Mouse (Mus musculus) stomach, embryonic 15.5 days (tissue): ENCODE measurements at regions not wholly inside any gene's neighbourhood (a gene's known extent, or its start where the extent isn't known, plus 50 kb on each side); places are given as distances from the start of the nearest gene placed in this dataset.

Experiments used
- ATAC-seq: fragments of 200-750 bp; cut with Nextera tagmentation; 2 replicates; pipeline ENCODE4 v1.8.0; 2017; ENCODE audit warnings: low read depth, moderate number of reproducible peaks, moderate TSS enrichment; ENCODE audit not compliant: insufficient read depth, low FRiP score
- H3K27ac ChIP-seq: fragments of 300-500 bp; sonication (generic); 2 replicates; pipeline ENCODE4 v1.5.1; 2015; ENCODE audit warnings: mild to moderate bottlenecking, inconsistent platforms
- H3K27me3 ChIP-seq: fragments of 300-500 bp; sonication (generic); replicated peaks from 2 replicates; pipeline ENCODE4 v1.6.1; 2015; ENCODE audit warnings: inconsistent platforms
- H3K36me3 ChIP-seq: fragments of 300-500 bp; sonication (generic); 2 replicates; pipeline ENCODE4 v1.6.1; 2015; ENCODE audit warnings: inconsistent platforms
- H3K4me1 ChIP-seq: fragments of 300-500 bp; sonication (generic); 2 replicates; pipeline ENCODE4 v1.6.1; 2015; ENCODE audit warnings: inconsistent platforms
- H3K4me2 ChIP-seq: fragments of 300-500 bp; sonication (generic); 2 replicates; pipeline ENCODE4 v1.6.1; 2015; ENCODE audit warnings: mild to moderate bottlenecking, inconsistent platforms
- H3K4me3 ChIP-seq: fragments of 300-500 bp; sonication (generic); replicated peaks from 2 replicates; pipeline ENCODE4 v1.5.1; 2015; ENCODE audit warnings: inconsistent platforms
- H3K9ac ChIP-seq: fragments of 300-500 bp; sonication (generic); 2 replicates; pipeline ENCODE4 v1.6.1; 2015; ENCODE audit warnings: inconsistent platforms
- H3K9me3 ChIP-seq: fragments of 300-500 bp; sonication (generic); 2 replicates; pipeline ENCODE4 v1.6.1; 2016; ENCODE audit warnings: inconsistent platforms
- WGBS: fragments of 180-500 bp; shearing (Covaris S2); methylation state at CpG from one replicate; pipeline ENCODE4 v1.1.7; 2015; 5-methylcytosine and 5-hydroxymethylcytosine counted together

DNA sequence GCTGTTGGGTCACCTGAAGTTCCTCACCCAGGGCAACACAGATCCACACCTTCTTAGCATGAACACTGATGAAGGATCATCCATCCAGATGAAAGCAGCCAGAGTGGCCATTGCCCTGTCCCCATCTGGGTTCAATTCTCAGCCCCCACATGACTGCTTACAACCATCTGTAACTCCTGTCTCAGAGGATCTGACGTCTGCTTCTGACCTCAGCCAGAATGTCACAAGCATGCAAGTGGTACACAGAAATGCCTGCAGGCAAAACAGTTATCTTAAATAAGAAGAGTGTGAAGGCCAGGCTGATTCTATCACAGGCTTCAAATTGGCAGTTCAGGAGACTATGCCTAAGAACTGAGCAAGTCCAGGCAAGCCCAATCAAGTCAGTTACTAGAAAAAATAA lies 76.2 kb upstream of the Dlg1 start:
- no peak overlapping the region for H3K4me2 ChIP-seq
- H3K4me1 ChIP-seq: peaks cover 7% of the 10 kb centered on the region
- no peak overlapping the region for H3K9ac ChIP-seq
- no peak for ATAC-seq
- H3K4me3 ChIP-seq: no peak overlapping the region
- no peaks in the 10 kb centered on the region for H3K9me3 ChIP-seq
- 48% methylated on average over 1 of the region's 1 CpGs for WGBS
- H3K27ac ChIP-seq: no peak overlapping the region
- H3K27me3 ChIP-seq: no peaks in the 10 kb centered on the region
- H3K36me3 ChIP-seq: no peaks in the 10 kb centered on the region

DNA sequence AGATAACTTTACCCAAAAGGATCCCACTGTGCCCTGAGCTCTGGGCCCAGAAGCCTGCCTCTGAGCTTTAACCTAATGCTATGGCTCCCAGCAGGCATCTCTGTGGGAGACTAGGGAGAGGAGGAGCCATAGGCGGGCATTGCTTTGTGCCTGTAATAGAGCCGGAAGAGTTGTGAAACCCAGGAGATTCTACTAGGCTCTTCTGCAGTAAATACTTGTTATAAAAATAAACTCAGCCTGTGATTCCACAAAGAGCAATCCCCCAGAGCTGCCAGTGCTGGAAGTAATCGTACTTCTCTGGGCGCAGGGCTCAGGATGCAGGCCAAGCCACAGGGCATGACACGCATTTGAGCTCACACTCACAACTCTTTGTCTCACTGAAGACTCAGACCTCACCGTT lies 73.7 kb upstream of the Dlg1 start:
- WGBS: 54% methylated on average over 6 of the region's 6 CpGs

DNA sequence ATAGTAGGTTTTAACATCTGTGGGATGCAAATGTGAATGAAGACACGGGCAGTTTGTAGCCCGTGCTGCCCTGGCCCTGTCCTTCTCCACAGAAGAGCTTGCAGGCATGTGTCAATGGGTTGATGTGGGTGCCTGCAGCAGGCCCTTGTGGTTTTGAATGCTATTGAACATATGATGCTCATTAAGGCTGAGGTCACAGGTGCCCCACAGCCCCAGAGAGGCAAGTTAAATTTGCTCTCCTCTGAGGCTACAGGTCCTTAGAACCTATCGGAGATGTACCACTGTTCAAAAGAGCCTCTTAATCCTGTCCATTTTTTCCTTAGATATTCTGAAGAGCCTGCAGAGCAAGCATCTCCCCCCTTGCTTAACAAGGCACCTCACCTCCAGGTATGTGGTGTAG lies 71.7 kb upstream of the Dlg1 start:
- Histone ChIP-seq H3K4me2 (peak overlapping the region; percentile 38), H3K9me3 (no peaks in the 10 kb centered on the region), H3K27ac (peak overlapping the region; percentile 84), H3K27me3 (no peaks in the 10 kb centered on the region), H3K4me3 (no peak overlapping the region), H3K9ac (no peak overlapping the region), H3K4me1 (peaks cover 25% of the 10 kb centered on the region), H3K36me3 (no peaks in the 10 kb centered on the region)
- no peak for ATAC-seq
- 74% methylated on average over 3 of the region's 3 CpGs for WGBS

More for the DNA sequence above, 73.7 kb upstream of the Dlg1 start:
- no peak for ATAC-seq
- H3K4me1 ChIP-seq: peaks cover 25% of the 10 kb centered on the region
- H3K27me3 ChIP-seq: no peaks in the 10 kb centered on the region
- H3K4me3 ChIP-seq: no peak overlapping the region
- H3K36me3 ChIP-seq: no peaks in the 10 kb centered on the region
- no peak overlapping the region for H3K4me2 ChIP-seq
- no peak overlapping the region for H3K27ac ChIP-seq
- no peak overlapping the region for H3K9ac ChIP-seq
- no peaks in the 10 kb centered on the region for H3K9me3 ChIP-seq

DNA sequence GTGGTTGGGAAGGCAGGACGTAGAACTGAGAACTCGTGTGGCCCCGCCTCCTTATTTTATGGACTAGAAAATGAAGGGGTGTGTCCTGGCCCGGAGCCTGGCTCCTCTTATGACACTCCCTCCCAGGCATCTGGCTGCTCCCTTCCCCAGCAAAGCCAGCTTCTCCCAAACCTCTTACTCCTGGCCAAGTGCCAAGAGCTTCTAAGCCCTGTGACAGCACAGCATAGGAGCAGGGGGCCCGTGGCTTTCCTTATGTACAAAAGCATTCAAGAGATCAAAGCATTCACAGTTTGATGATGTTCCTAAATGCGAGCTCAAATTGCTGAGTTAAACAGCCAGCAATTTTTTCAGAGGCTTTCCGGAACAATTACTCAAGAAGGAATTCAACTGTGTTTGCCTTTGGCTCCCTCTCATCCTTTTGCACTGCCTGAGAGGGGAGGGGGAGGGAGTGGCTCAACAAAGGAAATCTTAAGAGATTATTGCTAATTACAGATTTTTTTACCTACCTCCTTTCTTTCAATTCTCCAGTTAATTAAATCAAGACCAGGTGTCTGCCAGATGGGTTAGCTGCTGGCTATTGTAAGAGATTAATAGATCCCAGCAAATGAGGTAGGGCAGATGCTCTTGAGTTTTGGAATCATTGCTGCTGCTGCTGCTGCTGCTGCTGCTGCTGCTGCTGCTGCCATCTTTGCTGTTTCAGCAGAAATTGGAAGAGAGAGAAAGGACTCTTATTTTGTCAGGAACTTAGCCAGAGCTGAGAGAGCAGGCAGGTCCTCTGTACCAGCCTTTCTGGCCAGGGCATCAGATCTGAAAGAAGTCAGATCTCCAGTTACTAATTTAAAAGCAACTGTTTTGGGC lies 71.0 kb upstream of the Dlg1 start:
- H3K9me3 ChIP-seq: no peaks in the 10 kb centered on the region
- 4% methylated on average over 7 of the region's 7 CpGs for WGBS
- peak; percentile 91 for ATAC-seq
- H3K4me2 ChIP-seq: peak overlapping the region; percentile 38
- no peaks in the 10 kb centered on the region for H3K27me3 ChIP-seq
- no peaks in the 10 kb centered on the region for H3K36me3 ChIP-seq
- no peak overlapping the region for H3K9ac ChIP-seq
- H3K4me3 ChIP-seq: peak overlapping the region; percentile 17; the same call in 1 of the 2 replicates
- H3K27ac ChIP-seq: peak overlapping the region; percentile 84
- H3K4me1 ChIP-seq: peaks cover 25% of the 10 kb centered on the region

DNA sequence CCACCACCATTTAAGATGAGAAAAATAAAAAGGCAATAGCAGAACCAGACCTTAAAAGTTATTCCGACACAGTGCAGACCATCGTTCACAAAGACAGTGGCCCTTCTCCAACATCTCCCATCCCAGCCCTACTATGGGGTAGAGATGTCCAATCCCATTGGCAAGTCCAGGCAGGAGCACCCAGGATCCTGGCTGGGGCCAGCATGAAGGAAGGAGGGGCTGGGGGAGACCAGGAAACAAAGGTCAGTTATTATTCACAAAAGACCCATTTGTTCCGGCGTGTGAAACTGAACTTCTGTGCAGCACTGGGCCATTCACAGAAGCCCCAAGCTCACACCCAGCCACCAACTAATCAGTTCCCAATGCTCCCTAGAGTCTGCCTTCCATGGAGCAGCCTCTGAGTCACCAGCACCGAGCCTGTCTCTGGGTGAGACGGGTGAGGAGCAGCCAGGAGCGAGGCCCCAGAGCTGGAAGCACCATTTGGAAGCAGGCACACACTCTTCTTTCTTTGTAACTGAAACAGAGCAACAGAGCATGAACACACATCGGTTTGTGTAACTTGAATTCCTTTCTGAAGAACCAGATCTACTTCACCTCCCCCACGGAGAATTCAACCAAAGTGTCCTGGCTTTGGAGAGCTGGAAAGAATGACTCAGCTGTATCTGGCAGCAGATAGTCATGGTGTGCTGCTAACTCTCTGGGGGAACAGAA lies 70.1 kb upstream of the Dlg1 start:
- Histone ChIP-seq H3K36me3 (no peaks in the 10 kb centered on the region), H3K4me3 (no peak overlapping the region), H3K4me2 (no peak overlapping the region), H3K4me1 (peaks cover 25% of the 10 kb centered on the region), H3K9ac (no peak overlapping the region), H3K27me3 (no peaks in the 10 kb centered on the region), H3K9me3 (no peaks in the 10 kb centered on the region), H3K27ac (peak overlapping the region; percentile 84)
- no peak for ATAC-seq
- WGBS: 34% methylated on average over 9 of the region's 9 CpGs

DNA sequence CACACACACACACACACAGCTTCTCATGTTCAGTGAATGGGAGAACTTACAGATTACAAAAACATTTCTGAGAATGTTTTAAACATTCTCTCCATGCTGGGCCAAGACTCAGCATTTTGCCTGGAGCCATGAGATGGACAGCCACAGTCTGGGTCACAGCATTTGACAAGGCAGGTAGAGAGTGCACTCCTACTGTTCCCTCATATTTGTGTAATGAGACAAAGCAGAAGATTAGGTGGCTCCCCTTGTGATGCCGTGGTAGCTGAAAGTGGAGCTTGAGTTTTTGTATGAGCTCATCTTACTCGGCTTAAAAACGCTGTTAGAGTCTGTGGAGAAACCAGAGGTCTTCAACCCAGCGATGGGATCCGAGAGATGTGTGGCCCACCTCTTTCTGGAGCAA lies 65.3 kb upstream of the Dlg1 start:
- no peak overlapping the region for H3K4me3 ChIP-seq
- 65% methylated on average over 5 of the region's 5 CpGs for WGBS
- ATAC-seq: no peak
- H3K27ac ChIP-seq: no peak overlapping the region
- no peaks in the 10 kb centered on the region for H3K9me3 ChIP-seq
- no peaks in the 10 kb centered on the region for H3K36me3 ChIP-seq
- H3K27me3 ChIP-seq: no peaks in the 10 kb centered on the region
- no peak overlapping the region for H3K9ac ChIP-seq
- no peak overlapping the region for H3K4me2 ChIP-seq
- peaks cover 9% of the 10 kb centered on the region for H3K4me1 ChIP-seq

DNA sequence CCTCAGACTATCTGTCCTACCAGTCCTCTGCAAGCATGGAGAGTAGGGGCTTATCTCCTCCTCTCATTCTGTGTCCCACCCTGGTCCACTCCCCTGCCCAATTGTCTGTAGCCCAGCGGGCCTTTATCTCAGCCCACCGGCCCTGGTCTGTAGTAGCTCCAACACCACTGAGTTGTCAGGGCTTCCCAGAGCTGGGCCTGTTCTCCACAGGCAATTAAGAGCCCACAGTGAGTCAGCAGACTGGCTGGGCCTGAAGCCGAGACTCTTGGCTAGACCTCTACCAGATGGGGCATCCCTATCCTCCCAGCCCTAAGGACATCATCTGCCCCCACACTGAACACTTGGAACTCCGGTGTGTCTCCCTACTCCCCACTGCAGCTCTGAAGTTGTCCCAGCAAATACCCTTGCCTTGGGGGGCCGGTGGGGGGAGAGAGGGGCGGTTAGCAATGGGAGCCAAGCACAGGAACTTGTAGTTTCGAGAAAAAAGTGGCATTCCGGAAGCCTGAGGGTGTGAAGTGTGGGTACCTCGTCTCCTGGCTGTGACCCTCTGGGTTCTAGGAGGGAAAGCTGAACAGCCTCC lies 64.7 kb upstream of the Dlg1 start:
- Histone ChIP-seq H3K36me3 (no peaks in the 10 kb centered on the region), H3K9me3 (no peaks in the 10 kb centered on the region), H3K4me2 (no peak overlapping the region), H3K27ac (no peak overlapping the region), H3K4me3 (no peak overlapping the region), H3K4me1 (peaks cover 3% of the 10 kb centered on the region), H3K9ac (no peak overlapping the region), H3K27me3 (no peaks in the 10 kb centered on the region)
- WGBS: 77% methylated on average over 9 of the region's 9 CpGs
- peak; percentile 95 for ATAC-seq

DNA sequence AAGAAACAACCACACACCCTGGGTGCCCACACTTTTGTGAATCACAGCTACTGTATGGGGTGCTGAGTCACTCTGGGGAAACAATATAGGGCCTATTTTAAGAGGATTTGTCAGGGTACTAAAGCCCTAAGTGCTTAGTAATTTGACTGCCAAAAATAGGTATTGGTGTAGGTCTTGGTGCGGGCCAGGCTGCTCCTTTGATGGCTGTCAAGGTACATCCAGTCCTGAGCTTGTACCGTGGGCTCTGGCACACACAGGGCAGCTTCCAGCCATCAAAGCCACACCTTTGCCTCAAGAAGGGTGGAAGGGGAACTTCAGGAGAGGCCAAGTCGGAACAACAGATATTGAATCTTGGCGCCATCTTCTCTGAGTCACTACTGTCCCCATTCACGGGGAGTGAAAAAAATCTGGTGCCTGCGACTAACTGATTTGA lies 64.2 kb upstream of the Dlg1 start:
- 85% methylated on average over 6 of the region's 6 CpGs for WGBS
- no peak overlapping the region for H3K27ac ChIP-seq
- no peaks in the 10 kb centered on the region for H3K9me3 ChIP-seq
- no peak overlapping the region for H3K4me2 ChIP-seq
- H3K27me3 ChIP-seq: no peaks in the 10 kb centered on the region
- no peaks in the 10 kb centered on the region for H3K4me1 ChIP-seq
- no peak for ATAC-seq
- H3K4me3 ChIP-seq: no peak overlapping the region
- no peak overlapping the region for H3K9ac ChIP-seq
- no peaks in the 10 kb centered on the region for H3K36me3 ChIP-seq

DNA sequence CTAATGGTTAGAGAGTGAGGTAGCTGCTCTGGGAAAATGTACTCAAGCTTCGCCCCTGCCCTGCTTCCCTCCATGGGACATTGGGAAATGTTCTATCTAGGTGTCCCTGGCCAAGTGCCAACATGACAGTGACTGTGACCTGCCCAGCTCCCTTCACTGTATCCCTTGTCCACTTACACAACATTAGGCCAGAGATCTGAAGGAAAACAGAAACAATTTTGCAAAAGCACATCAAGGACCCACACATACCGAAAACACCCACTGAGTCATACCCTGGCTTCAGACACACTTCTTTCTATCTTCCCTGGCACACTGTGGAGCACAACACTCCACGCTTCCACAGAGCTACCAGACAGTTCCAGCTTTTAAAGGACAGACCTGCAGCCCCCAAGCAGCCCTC lies 62.0 kb upstream of the Dlg1 start:
- Histone ChIP-seq H3K9ac (no peak overlapping the region), H3K36me3 (no peaks in the 10 kb centered on the region), H3K27ac (no peak overlapping the region), H3K27me3 (no peaks in the 10 kb centered on the region), H3K9me3 (no peaks in the 10 kb centered on the region), H3K4me1 (0 out of 2 replicates have a peak, but pooled peaks cover 6% of the 10 kb centered on the region), H3K4me2 (no peak overlapping the region), H3K4me3 (no peak overlapping the region)
- 93% methylated on average over 3 of the region's 3 CpGs for WGBS
- no peak for ATAC-seq

DNA sequence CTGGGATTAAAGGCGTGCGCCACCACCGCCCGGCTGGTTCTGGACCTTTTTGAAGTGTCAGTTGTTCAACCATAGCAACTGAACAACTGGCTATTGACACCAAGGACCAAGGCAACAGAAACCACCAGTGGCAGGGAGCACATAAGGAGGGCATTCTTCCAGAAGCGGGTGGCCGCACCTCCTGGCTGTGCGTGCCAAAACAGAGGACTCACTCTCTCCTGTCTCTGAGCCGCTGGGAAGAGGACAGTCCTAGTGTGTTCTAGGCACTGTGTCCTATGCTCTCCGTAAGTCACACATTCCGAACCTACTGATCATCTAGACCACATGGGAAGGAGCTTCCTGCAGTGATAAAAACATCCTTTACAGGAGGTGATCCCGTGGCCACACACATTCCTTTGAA lies 60.1 kb upstream of the Dlg1 start:
- H3K27me3 ChIP-seq: no peaks in the 10 kb centered on the region
- WGBS: 69% methylated on average over 11 of the region's 11 CpGs
- no peak for ATAC-seq

DNA sequence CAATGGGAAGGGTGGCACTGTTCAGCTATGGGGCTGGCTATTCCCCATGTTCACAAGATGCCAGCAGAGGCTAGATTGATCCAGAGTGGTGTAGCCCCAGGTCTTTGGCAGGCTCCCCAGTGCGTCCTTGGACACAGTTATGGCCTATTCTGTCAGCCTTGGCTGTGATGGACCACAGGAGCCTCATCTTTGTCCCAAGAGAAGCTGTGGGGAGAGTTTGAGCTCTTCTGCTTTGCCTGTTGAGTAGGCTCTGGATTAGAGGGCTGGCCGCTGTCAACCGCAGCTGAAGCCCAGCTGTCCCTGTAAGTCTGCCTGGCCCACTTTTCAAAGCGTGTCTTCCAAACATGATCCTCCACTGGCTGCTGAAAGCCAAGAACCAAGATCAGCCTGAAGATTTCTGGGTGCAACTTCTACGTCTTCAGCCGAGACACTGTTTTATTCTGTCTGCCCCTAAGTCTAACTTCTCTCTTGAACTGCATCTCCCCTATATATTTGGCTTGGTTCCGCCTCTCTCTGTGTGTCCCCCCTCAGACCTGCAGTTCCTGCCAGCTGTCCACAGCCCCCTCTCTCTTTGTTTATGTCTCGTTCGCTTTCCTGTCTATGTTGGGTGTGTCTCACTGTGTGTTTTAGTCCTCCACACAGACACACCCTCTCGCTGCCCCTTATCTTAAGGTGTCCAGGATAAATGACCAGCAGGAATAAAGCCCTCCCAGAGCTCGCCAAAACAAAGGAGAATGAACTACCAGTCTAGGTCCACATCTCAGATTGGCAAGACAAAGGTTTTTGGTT lies 56.7 kb upstream of the Dlg1 start:
- Histone ChIP-seq H3K4me2 (no peak overlapping the region), H3K4me1 (peaks cover 15% of the 10 kb centered on the region), H3K9ac (no peak overlapping the region), H3K27me3 (no peaks in the 10 kb centered on the region), H3K4me3 (no peak overlapping the region), H3K36me3 (no peaks in the 10 kb centered on the region), H3K9me3 (no peaks in the 10 kb centered on the region), H3K27ac (peak overlapping the region; percentile 83)
- WGBS: 34% methylated on average over 11 of the region's 11 CpGs
- peak; percentile 71; the same call in 1 of the 2 replicates for ATAC-seq

More for the DNA sequence above, 60.1 kb upstream of the Dlg1 start:
- Histone ChIP-seq H3K4me1 (peaks cover 15% of the 10 kb centered on the region), H3K9me3 (no peaks in the 10 kb centered on the region), H3K36me3 (no peaks in the 10 kb centered on the region), H3K9ac (no peak overlapping the region), H3K27ac (no peak overlapping the region), H3K4me2 (no peak overlapping the region), H3K4me3 (no peak overlapping the region)
